In genomic region chr17:84645119-84645518, GRCm38 (mm10) we compare ENCODE assay signal across 35 mouse cellular contexts. TPM values are rescaled to one million over a fixed set of nuclear protein-coding genes. Genes with fewer than 3 reads are reported as not detected.
DNase-seq lines count a peak whose midpoint lies in the region; ATAC-seq lines count a peak whose summit lies in the region.
"Had no signal": no experiment of that assay in that cellular context is flagged by ENCODE, and none has a peak within 500 bp of the region (broad histone marks: within the 10 kb centered on the region; RNA-seq: fewer than 3 reads in every experiment).

No protein-coding gene starts in this region.

- ATAC-seq in midbrain, embryonic 11.5 days (ENCODE audit: low FRiP score): 0 out of 2 replicates have a peak, but pooled peaks have one; percentile 22
- ATAC-seq in midbrain, embryonic 13.5 days: no peak
- 0 out of 2 replicates have a peak, but pooled peaks have one; percentile 51 for ATAC-seq in limb, embryonic 11.5 days (ENCODE audit: insufficient number of reproducible peaks, low FRiP score, low TSS enrichment, low read depth)
- ATAC-seq: CD4-positive, CD25-positive, alpha-beta regulatory T cell, adult 4 months; forebrain, embryonic 16.5 days; intestine, postnatal 0 days had no signal

- intact Hi-C loops in heart, postnatal 36 days (cut with DNase I): no loop called here

- no peak overlapping the region for H3K27ac ChIP-seq in midbrain, embryonic 11.5 days (ENCODE audit: low read depth, low read length)
- H3K27ac ChIP-seq in midbrain, embryonic 13.5 days: no peak overlapping the region
- H3K27ac ChIP-seq in limb, embryonic 11.5 days (replicated peaks; ENCODE audit: low read depth, low read length): peak overlapping the region; percentile 10; the same call in 1 of the 2 replicates
- H3K27ac ChIP-seq: embryonic facial prominence, embryonic 15.5 days; gastrocnemius, adult 2 months; heart, embryonic 13.5 days; liver, embryonic 15.5 days; neural tube, embryonic 12.5 days; stomach, postnatal 0 days had no signal

- H3K4me2 ChIP-seq in midbrain, embryonic 11.5 days: no peak overlapping the region
- H3K4me2 ChIP-seq in midbrain, embryonic 13.5 days (replicated peaks): no peak overlapping the region
- H3K4me2 ChIP-seq in limb, embryonic 11.5 days (ENCODE audit: low read depth, severe bottlenecking): no peak overlapping the region
- H3K4me2 ChIP-seq: embryonic facial prominence, embryonic 15.5 days; liver, embryonic 15.5 days; lung, embryonic 14.5 days; midbrain, embryonic 12.5 days; neural tube, embryonic 12.5 days had no signal

- no peaks in the 10 kb centered on the region for H3K27me3 ChIP-seq in midbrain, embryonic 11.5 days (ENCODE audit: control insufficient read depth, insufficient read depth, low read length)
- H3K27me3 ChIP-seq in midbrain, embryonic 13.5 days: no peaks in the 10 kb centered on the region
- no peaks in the 10 kb centered on the region for H3K27me3 ChIP-seq in limb, embryonic 11.5 days (ENCODE audit: control insufficient read depth, insufficient read depth, low read length)
- H3K27me3 ChIP-seq: embryonic facial prominence, embryonic 15.5 days; heart, embryonic 13.5 days; liver, embryonic 15.5 days; midbrain, embryonic 12.5 days; neural tube, embryonic 12.5 days had no signal

- no peaks in the 10 kb centered on the region for H3K9me3 ChIP-seq in midbrain, embryonic 11.5 days (ENCODE audit: control insufficient read depth, low read length)
- no peaks in the 10 kb centered on the region for H3K9me3 ChIP-seq in midbrain, embryonic 13.5 days
- no peaks in the 10 kb centered on the region for H3K9me3 ChIP-seq in limb, embryonic 11.5 days (ENCODE audit: control insufficient read depth, low read length)
- H3K9me3 ChIP-seq: embryonic facial prominence, embryonic 15.5 days; heart, embryonic 13.5 days; liver, embryonic 15.5 days; midbrain, embryonic 12.5 days; neural tube, embryonic 12.5 days had no signal

- DNase-seq in heart, adult 11 months: peak; percentile 61
- no peak for DNase-seq in heart, postnatal 36 days
- no peak for DNase-seq in midbrain, embryonic 11.5 days (ENCODE audit: low spot score, missing footprints)
- peak; percentile 36 for DNase-seq in limb, embryonic 11.5 days (ENCODE audit: low spot score)
- no peak for DNase-seq in layer of hippocampus, postnatal 36 days
- DNase-seq in spleen, adult 12 weeks (ENCODE audit: low spot score): no peak
- DNase-seq: adrenal gland, postnatal 14 days; cerebellum, adult 11 months; cerebellum, adult 9-10 months; cerebellum, postnatal 36 days; gastrocnemius, adult 2 months; heart, postnatal 10 days; kidney, postnatal 25 days; lung, embryonic 14.5 days; lung, postnatal 14 days; right cerebral cortex, adult 18-20 months; thymus, adult 18-20 months; thymus, postnatal 36 days had no signal

- 37% methylated on average over 9 of the region's 9 CpGs for WGBS in midbrain, embryonic 11.5 days
- WGBS in midbrain, embryonic 13.5 days: 33% methylated on average over 9 of the region's 9 CpGs
- WGBS in limb, embryonic 11.5 days: 20% methylated on average over 9 of the region's 9 CpGs

- no peak overlapping the region for H3K9ac ChIP-seq in midbrain, embryonic 11.5 days (ENCODE audit: low read length)
- H3K9ac ChIP-seq in midbrain, embryonic 13.5 days (replicated peaks): no peak overlapping the region
- H3K9ac ChIP-seq in limb, embryonic 11.5 days (ENCODE audit: low read length): no peak overlapping the region
- H3K9ac ChIP-seq: embryonic facial prominence, embryonic 15.5 days; heart, embryonic 13.5 days; liver, embryonic 15.5 days; lung, embryonic 14.5 days; midbrain, embryonic 12.5 days; neural tube, embryonic 12.5 days had no signal

- H3K36me3 ChIP-seq in midbrain, embryonic 11.5 days (ENCODE audit: control insufficient read depth, insufficient read depth, low read length): no peaks in the 10 kb centered on the region
- no peaks in the 10 kb centered on the region for H3K36me3 ChIP-seq in midbrain, embryonic 13.5 days
- H3K36me3 ChIP-seq in limb, embryonic 11.5 days (ENCODE audit: control insufficient read depth, insufficient read depth, low read length): no peaks in the 10 kb centered on the region
- H3K36me3 ChIP-seq: heart, embryonic 13.5 days; liver, embryonic 15.5 days; midbrain, embryonic 12.5 days; neural tube, embryonic 12.5 days had no signal

- H3K4me3 ChIP-seq in midbrain, embryonic 11.5 days (ENCODE audit: low read depth, low read length): no peak overlapping the region
- H3K4me3 ChIP-seq in midbrain, embryonic 13.5 days (replicated peaks): no peak overlapping the region
- no peak overlapping the region for H3K4me3 ChIP-seq in limb, embryonic 11.5 days (ENCODE audit: low read depth, low read length)
- H3K4me3 ChIP-seq: embryonic facial prominence, embryonic 15.5 days; gastrocnemius, adult 2 months; heart, embryonic 13.5 days; liver, embryonic 15.5 days; midbrain, embryonic 12.5 days; myocyte; neural tube, embryonic 12.5 days had no signal

- H3K4me1 ChIP-seq in midbrain, embryonic 11.5 days (ENCODE audit: control insufficient read depth, insufficient read depth, low read length): peaks cover 5% of the 10 kb centered on the region; the same call in 1 of the 2 replicates
- peaks cover 7% of the 10 kb centered on the region; the same call in 1 of the 2 replicates for H3K4me1 ChIP-seq in midbrain, embryonic 13.5 days (replicated peaks)
- peaks cover 12% of the 10 kb centered on the region; the same call in 1 of the 2 replicates for H3K4me1 ChIP-seq in limb, embryonic 11.5 days (ENCODE audit: control insufficient read depth, insufficient read depth, low read length)

RNA-seq across cellular contexts. Expression of gene Dync2li1, which starts 18.8 kb away (rescaled TPM):
- total RNA-seq in heart, postnatal 36 days (2021): 1 to 10 TPM; 2.6 to 3.9 TPM
- polyA plus RNA-seq in midbrain, embryonic 11.5 days (2014; fragmentation: Nextera tagmentation; extraction: Ambion mirVana): 36.9 and 37.1 TPM in 2 replicates
- polyA plus RNA-seq in midbrain, embryonic 13.5 days (2015; fragmentation: Nextera tagmentation; extraction: Ambion mirVana): 33.3 and 35.9 TPM in 2 replicates
- polyA plus RNA-seq in limb, embryonic 11.5 days (2014; fragmentation: Nextera tagmentation; extraction: Ambion mirVana): 40.0 and 42.0 TPM in 2 replicates
- 10 to 100 TPM; 19.1 TPM for total RNA-seq in layer of hippocampus, postnatal 36 days (2021)

RNA-seq across cellular contexts. Expression of gene Abcg8, which starts 31.0 kb away (rescaled TPM):
- not detected for total RNA-seq in heart, postnatal 36 days (2021)
- polyA plus RNA-seq in midbrain, embryonic 11.5 days (2014; fragmentation: Nextera tagmentation; extraction: Ambion mirVana): 0.21 TPM in 1 of 2 replicates, not detected in the other
- 0.11 TPM in 1 of 2 replicates, not detected in the other for polyA plus RNA-seq in midbrain, embryonic 13.5 days (2015; fragmentation: Nextera tagmentation; extraction: Ambion mirVana)
- 0.07 and 0.09 TPM in 2 replicates for polyA plus RNA-seq in limb, embryonic 11.5 days (2014; fragmentation: Nextera tagmentation; extraction: Ambion mirVana)
- not detected for total RNA-seq in layer of hippocampus, postnatal 36 days (2021)
- total RNA-seq: gastrocnemius, adult 2 months; heart, postnatal 10 days; layer of hippocampus, adult 18-20 months; layer of hippocampus, postnatal 10 days; left cerebral cortex, postnatal 36 days; megakaryocyte progenitor cell, adult 5-6 weeks had no signal
- polyA plus RNA-seq: CD4-positive, CD25-positive, alpha-beta regulatory T cell, adult 4 months; forebrain, embryonic 16.5 days; heart, embryonic 13.5 days; neural tube, embryonic 12.5 days had no signal

RNA-seq across cellular contexts. Expression of gene Abcg5, which starts 37.7 kb away (rescaled TPM):
- not detected for total RNA-seq in heart, postnatal 36 days (2021)
- polyA plus RNA-seq in midbrain, embryonic 11.5 days (2014; fragmentation: Nextera tagmentation; extraction: Ambion mirVana): 1.9 and 2.4 TPM in 2 replicates
- polyA plus RNA-seq in midbrain, embryonic 13.5 days (2015; fragmentation: Nextera tagmentation; extraction: Ambion mirVana): 1.1 and 3.0 TPM in 2 replicates
- 0.96 and 1.1 TPM in 2 replicates for polyA plus RNA-seq in limb, embryonic 11.5 days (2014; fragmentation: Nextera tagmentation; extraction: Ambion mirVana)
- not detected for total RNA-seq in layer of hippocampus, postnatal 36 days (2021)
- total RNA-seq: gastrocnemius, adult 2 months; gastrocnemius, postnatal 4 days; heart, adult 8-10 months; heart, postnatal 10 days; layer of hippocampus, adult 18-20 months; layer of hippocampus, postnatal 10 days; megakaryocyte progenitor cell, adult 5-6 weeks had no signal
- polyA plus RNA-seq: CD4-positive, CD25-positive, alpha-beta regulatory T cell, adult 4 months; myocyte had no signal

Comparison
In these comparisons a context has a peak if more than half of its experiments do, and no peak if none do; other contexts are left out.
1. DNase-seq: peak in heart, adult 11 months (single experiment) and limb, embryonic 11.5 days (single experiment); none in heart, postnatal 36 days (0 of 2), midbrain, embryonic 11.5 days (single experiment), layer of hippocampus, postnatal 36 days (0 of 2) and spleen, adult 12 weeks (single experiment).